Mouse (Mus musculus) layer of hippocampus, adult 2 months (tissue): ENCODE measurements around the gene Taf6. TPM values are rescaled to one million over a fixed set of nuclear protein-coding genes. Genes with fewer than 3 reads are reported as not detected.
A peak's percentile ranks its signal among the peaks of the same experiment; 100 is the strongest.

Experiments used
- DNase-seq, 2 experiments: peaks; one replicate each; pipeline ENCODE4 v3.0.0; 2022; ENCODE audit warnings: low spot score in 2 of 2
- H3K27ac ChIP-seq: fragments of 200-600 bp; 2 replicates; pipeline ENCODE4 v1.8.1; 2022
- H3K4me3 ChIP-seq: fragments of 200-600 bp; 2 replicates; pipeline ENCODE4 v1.8.1; 2022; ENCODE audit warnings: mild to moderate bottlenecking
- CTCF ChIP-seq: fragments of 200-600 bp; conservative IDR thresholded peaks from 2 replicates; pipeline ENCODE4 v1.8.1; 2022; ENCODE audit warnings: antibody characterized with exemption, mild to moderate bottlenecking, moderate library complexity
- total RNA-seq, 2 experiments: library from RNA; stranded (reverse); gene quantifications; 2 replicates each; pipeline ENCODE4 v1.2.3; 2021

Gene Taf6
- total RNA-seq, 2 experiments from 2014 or later, result 42.0 to 42.2 TPM

DNA sequence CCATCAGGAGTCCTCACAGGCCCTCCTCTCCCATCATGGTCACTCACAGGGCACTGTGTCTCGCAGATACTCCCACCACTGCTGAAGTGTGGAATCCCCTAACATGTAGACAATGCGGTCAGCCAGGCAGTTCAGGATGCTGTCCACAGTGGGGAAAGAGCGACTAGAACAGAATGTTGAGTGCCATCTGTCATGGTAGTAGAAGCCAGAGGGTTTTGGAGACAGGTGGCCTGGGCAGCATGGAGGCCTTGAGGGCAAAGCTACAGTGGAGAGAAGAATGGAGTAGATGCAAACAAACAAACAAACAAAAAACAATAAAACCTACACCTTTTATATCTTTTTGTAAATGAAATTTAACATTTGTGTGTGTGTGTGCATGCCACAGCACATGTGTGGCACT lies 14.8 kb upstream of the Taf6 start:
- no peak for TF ChIP-seq CTCF
- Histone ChIP-seq H3K4me3 (no peak overlapping the region), H3K27ac (no peak overlapping the region)
- no peak for DNase-seq

GRCm38 (mm10) chr5:138199576-138199975 lies 12.3 kb upstream of the Taf6 start:
- peak; percentile 71 for TF ChIP-seq CTCF
- H3K27ac ChIP-seq, result no peak overlapping the region
- H3K4me3 ChIP-seq, result no peak overlapping the region
- DNase-seq, result no peak

- TF ChIP-seq CTCF, result no peak
- H3K27ac ChIP-seq, result peak overlapping the region; percentile 96
- H3K4me3 ChIP-seq, result peak overlapping the region; percentile 85
- DNase-seq, result no peak
These were observed 8.2 kb upstream of the Taf6 start for GRCm38 (mm10) chr5:138195463-138195862.

- Histone ChIP-seq H3K4me3 (peak overlapping the region; percentile 85), H3K27ac (peak overlapping the region; percentile 96)
- no peak for TF ChIP-seq CTCF
- DNase-seq, result no peak
These were observed 7.6 kb upstream of the Taf6 start for GRCm38 (mm10) chr5:138194755-138195345.

- Histone ChIP-seq H3K4me3 (peak within 1 kb of the TSS; percentile 85), H3K27ac (peak within 1 kb of the TSS; percentile 96)
- DNase-seq, result peak; percentile 79 to 82
- no peak for TF ChIP-seq CTCF
These were observed 6.8 kb upstream of the Taf6 start, which contains the start of gene Mblac1 for GRCm38 (mm10) chr5:138193771-138194727. Gene Mblac1, plus strand, starts transcription at chr5:138194314.

DNA sequence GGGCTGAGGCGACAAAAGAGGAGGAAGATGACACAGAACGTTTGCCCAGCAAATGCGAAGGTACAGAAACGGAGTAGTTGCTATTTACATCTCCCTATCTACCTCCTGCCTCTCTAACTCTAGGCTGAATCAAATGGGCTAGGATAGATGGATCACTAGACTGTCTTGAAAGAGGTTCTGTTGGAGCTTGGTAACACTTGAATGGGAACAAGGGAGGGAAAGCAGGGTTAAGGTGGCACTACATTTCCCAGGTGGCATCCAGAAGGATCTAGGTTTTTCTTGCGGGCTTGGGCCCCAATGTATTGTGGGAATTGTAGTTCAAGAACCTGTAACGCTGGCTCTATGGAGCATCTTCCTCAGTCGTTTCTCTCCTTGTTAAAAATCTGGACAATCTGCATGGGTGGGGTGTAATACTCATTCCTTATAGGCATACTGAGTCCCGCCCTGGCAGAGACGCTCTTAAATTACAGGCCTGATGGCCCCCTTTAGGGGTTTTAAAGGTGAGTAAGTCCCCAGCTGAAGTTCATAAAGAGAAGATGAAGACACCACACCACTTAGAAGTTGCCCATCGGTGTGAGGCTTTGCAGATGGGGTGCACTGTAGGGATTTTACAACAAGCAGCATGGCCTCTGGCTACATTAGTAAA lies 533 bp upstream of the Taf6 start:
- H3K4me3 ChIP-seq, result peak overlapping the region; percentile 99
- DNase-seq, result peak; percentile 76 to 88
- H3K27ac ChIP-seq, result peak overlapping the region; percentile 92
- no peak for TF ChIP-seq CTCF

GRCm38 (mm10) chr5:138173217-138173616 lies 14.0 kb downstream of the Taf6 start:
- no peak for TF ChIP-seq CTCF
- no peak for DNase-seq
- Histone ChIP-seq H3K4me3 (no peak overlapping the region), H3K27ac (no peak overlapping the region)

- peak; percentile 43 for TF ChIP-seq CTCF
- H3K27ac ChIP-seq, result peak within 1 kb of the TSS; percentile 96
- peak; percentile 98 for DNase-seq
- peak within 1 kb of the TSS; percentile 84 for H3K4me3 ChIP-seq
These were observed 15.4 kb downstream of the Taf6 start, which contains the start of the genes Ap4m1 and Mcm7 for GRCm38 (mm10) chr5:138171695-138172491. Gene Ap4m1, plus strand, starts transcription at chr5:138172002. Gene Mcm7, minus strand, starts transcription at chr5:138172422.

DNA sequence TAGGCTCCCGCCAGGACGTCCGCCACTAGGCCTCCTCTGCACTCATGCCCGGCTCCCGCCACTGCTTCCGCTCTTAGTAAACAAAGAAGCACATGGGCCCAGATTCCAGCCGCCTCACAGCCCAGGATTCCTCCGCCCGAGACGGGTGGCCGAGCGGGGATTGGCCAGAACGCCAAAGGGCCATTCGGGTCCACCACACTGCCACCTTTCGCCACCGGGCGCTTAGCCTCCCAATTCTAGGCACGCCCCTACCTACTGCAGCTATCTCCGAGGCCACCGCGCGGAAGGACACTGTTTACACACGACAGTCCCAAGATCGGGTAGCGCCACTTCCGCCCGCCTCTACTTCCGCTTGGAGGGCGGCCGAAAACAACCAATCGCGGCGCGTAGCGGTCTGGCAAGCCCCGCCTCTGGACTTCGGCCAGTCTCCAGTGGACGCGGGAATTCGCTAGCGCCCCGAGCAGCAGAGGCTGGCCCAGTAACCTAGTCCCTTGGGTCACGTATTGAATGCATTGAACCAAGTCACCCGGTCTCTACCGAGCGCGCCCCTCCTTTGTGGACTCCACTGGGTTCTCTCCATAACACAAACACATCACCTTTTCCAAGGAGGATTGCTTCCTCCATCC lies 16.2 kb downstream of the Taf6 start:
- peak; percentile 92 to 94 for DNase-seq
- peak; percentile 25 for TF ChIP-seq CTCF
- H3K27ac ChIP-seq, result peak overlapping the region; percentile 92
- peak overlapping the region; percentile 84 for H3K4me3 ChIP-seq

- TF ChIP-seq CTCF, result no peak
- DNase-seq, result no peak
- Histone ChIP-seq H3K4me3 (no peak overlapping the region), H3K27ac (no peak overlapping the region)
These were observed 21.7 kb downstream of the Taf6 start for GRCm38 (mm10) chr5:138165594-138165993.

- no peak overlapping the region for H3K27ac ChIP-seq
- DNase-seq, result no peak
- no peak for TF ChIP-seq CTCF
- no peak overlapping the region for H3K4me3 ChIP-seq
These were observed 23.6 kb downstream of the Taf6 start for GRCm38 (mm10) chr5:138163610-138164009.

DNA sequence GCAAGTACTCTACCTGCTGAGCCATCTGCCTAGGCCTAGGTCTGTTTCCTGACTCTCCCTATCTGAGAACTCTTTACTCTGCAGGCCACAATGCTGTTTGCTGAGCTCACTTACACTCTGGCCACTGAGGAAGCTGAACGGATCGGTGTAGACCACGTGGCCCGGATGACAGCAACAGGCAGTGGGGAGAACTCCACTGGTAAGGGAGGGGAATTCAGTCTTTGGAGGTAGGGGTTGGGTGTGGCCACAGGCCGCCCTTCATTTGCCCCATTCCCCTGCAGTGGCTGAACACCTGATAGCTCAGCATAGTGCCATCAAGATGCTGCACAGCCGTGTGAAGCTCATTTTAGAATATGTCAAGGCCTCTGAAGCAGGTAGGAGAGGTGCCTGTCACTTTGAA lies 24.2 kb downstream of the Taf6 start:
- TF ChIP-seq CTCF, result no peak
- Histone ChIP-seq H3K27ac (no peak overlapping the region), H3K4me3 (no peak overlapping the region)
- no peak for DNase-seq
